Mouse (Mus musculus) layer of hippocampus, postnatal 36 days (tissue): ENCODE data around the gene Taf12. TPM values are rescaled to one million over a fixed set of nuclear protein-coding genes. Genes with fewer than 3 reads are reported as not detected.
A peak's percentile ranks its signal among the peaks of the same experiment; 100 is the strongest.

Source experiments
- DNase-seq, 2 experiments: peaks; one replicate each; pipeline ENCODE4 v3.0.0; 2022
- total RNA-seq, 2 experiments: library from RNA; stranded (reverse); gene quantifications; 2 replicates each; pipeline ENCODE4 v1.2.3; 2021

Taf12 gene
- total RNA-seq: 10 to 100 TPM; 23.6 to 23.7 TPM

DNA sequence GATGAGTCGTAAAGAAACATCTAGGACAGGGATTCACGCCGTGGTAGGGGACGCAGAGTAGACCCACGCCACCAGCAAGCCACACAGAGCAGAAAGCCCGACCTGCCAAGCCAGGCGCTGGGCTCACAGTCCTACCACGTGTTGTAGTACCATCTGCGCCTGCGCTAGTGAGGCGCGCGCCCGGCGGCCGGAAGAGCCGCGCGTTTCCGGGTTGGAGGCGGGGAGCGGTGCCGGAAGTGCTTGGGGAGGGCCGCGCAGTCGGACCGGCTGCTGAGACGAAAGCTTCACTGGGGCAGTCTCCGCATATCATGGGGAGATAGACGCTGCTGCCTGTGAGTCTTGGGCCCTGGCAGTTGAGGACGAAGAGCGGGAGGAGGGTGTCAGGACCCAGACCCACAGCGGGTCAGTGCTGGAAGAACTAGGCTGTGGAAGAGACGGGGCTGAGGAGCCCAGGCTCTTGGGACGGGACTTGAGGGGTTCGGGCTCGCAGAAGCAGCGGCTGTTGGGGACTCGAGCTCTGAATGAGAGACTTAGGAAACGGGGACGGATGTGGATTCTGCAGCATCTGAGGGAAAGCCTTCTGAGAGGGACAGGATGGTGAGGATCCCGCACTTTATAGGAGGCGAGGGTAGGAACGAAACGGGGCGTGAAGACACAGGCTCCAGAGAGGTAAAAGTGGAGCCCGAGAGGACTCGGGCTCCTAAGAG is at the start of gene Taf12:
Gene Taf12, plus strand, starts transcription at position 220 of the 707 bp plus-strand sequence.
- DNase-seq: peak; percentile 92

DNA sequence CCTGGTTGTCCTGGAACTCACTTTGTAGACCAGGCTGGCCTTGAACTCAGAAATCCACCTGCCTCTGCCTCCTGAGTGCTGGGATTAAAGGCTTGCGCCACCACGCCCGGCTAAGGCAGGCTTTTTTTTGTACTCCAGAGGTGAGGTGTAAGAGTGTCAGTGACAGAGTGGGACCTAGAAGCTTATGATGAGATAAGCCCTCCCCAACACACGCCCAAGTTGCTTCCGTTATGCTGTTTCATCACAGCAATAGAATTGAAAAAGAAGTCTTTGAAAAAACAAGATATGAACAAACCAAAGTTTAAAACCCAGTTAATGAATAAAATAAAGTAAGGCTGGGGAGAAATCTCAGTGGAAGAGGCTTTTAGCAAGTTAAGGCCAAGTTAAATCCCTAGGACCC is 43.8 kb upstream of the Taf12 start:
- DNase-seq: no peak

DNA sequence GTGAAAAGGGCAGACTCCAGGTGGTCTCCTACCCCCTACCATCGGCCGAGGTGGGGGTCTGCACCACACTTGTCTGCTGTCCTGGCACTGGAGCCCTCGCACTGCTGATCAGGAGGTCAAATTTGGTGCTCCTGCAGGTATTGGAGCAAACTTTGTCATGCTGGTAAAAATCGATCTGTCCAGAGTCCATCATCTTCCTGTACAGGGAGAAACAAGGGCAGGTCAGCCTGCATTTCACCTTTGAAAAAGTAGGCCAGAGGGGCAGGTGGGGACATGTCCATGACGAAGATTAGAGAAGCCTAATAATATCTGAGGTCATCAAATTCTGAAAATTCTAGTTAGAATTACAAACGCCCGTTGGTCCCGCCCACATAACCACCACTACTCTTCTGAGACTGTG is 39.5 kb upstream of the Taf12 start:
- DNase-seq: no peak

DNA sequence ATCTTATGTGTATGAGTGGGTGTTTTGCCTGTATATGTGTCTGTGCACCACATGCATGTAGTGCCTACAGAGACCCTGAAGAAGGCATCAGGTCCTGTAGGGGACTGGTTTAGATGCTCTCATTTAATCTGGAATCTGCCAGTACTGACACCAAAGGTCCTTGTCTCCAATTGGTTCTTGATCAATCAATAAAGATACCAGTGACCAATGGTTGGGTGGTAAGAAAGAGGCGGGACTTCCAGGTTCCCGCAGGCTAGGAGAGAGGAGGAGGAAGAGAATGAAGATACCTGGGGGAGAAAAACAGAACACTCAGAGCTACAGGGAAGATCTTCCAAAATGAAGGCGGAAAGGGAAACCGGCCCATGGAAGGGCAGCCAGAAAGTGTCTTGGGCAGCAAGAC is 35.8 kb upstream of the Taf12 start:
- no peak for DNase-seq

DNA sequence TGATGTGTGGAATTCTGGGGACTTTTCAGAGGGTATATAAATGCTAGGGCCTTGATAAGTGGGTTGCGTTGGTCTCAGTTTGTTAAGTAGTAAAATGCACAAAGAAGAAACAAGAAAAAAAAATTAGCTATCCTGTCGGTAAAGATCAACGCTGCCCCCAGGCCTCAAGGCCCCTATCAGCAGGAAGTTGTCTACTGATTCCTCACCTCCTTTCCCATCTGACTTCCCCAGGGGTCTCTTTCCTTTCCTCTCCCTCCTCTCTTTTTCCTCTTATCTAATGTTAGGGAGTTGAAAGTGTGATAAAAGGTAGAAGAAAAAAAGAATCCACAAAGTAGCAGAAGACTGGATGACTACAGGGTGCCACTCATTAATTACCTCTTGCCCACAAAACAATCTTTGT is 33.8 kb upstream of the Taf12 start:
- no peak for DNase-seq

DNA sequence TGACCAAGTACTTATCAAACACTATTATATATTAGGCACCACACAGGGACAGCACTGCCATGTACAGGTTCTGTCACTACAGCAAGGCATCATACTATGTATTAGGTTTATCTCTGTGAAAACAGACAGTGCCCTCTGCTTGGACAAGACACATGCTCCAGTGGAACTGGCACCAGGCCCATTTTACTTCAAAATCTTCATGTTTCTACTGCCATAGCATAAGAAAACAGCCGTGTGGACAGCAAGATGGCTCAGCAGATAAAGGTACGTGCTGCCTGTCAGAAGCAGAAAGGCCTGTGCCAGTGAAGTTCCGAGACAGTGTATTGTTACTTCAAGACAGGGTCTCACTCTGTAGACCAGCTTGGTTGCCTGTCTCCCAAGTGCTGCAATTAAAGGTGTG is 33.0 kb upstream of the Taf12 start:
- DNase-seq: no peak

DNA sequence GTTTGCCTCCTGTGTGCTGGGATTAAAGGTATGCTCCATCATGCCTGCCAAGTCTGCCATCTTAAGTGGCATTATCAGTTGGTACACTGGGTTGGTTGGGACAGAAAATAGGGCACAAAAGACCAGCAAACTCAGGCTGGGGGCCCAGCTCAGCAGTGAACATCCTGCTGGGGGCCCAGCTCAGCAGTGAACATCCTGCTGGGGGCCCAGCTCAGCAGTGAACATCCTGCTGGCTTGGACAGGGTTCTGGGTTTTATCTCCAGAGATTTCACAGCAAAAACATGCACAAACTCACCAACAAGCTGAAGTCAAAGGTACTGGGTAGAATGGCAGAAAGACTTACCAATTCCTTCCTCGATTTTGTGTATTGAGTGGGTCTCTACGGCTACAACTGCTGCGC is 28.5 kb upstream of the Taf12 start:
- DNase-seq: no peak

DNA sequence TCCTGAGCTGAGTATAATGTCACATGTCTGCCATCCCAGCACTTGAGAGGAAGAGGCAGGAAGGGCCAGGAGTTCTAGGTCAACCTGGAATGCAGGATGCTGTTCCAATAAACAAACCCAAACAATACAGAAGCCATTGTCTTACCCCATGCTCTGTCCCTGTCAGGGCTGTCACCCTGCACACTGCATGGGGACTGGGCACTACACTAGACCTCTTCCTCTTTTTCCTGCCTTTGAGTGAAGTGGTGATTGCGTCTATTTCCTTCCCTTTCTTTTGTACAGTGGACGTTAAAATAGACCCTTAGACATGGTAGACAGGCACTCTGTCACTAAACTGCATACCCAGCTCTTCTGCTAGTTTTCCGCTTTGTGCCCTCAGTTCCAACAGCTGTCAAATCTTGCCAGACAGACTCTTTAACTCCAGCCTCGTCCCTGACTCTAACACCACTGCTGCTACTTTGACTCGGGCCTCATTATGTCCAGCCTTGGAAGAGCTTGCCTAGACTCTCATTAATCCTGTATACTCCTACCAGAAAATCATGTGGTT is 26.7 kb upstream of the Taf12 start:
- DNase-seq: no peak

DNA sequence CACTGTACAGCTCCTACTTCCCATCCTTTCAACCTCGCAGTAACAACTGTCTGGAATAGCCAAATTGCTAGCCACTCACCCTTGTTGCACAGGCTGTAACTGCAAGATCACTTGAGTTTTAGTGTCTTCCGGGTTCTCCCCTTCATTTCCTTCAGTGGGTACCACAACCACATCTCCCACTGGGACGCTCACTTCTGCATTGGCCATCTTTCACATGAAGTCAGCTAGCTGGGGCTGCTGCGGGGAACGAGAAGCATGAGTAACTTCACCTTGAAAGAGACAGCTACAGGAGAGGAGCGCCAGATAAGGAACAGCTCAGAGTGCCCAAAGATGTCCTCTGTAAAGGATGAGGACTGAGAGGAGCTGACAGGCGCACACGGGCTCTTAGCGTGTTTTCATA is 22.6 kb upstream of the Taf12 start:
- DNase-seq: no peak

DNA sequence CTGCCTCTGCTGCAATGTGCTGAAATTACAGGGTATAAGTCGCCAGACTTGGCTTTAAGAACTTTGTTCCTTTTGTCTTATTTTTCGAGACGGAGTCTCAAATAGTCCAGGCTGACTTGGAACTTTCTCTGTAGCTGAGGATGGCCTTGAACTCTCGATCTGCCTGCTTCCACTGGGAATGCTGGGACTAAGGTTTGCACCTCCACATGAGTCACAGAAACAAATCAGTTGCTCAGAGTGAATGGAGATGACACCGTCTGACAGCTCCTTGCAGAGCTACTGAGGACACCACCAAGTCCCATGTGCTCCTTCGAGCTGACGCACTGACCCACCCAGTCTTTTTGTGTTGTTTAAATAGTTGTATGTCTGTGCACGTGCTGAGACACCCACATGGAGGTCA is 21.0 kb upstream of the Taf12 start:
- no peak for DNase-seq

DNA sequence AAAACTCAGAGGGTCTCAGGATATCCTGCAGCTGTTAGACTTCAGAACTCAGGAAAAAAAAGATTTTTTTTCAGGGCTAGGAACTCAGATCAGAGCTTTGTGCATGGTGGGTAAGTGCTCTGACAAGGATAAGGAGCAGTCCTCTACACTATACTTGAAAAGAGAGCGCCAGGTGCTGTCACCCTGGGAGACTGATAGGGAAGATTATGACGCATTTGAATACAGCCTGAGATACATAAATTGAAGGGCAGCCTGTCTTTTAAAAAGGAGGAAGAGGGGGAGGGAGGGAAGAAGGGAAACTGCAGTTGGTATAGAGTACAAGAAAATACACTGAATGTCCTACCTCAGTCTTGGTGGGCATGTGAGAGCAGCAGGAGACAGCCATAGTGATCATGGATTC is 20.6 kb upstream of the Taf12 start:
- no peak for DNase-seq

DNA sequence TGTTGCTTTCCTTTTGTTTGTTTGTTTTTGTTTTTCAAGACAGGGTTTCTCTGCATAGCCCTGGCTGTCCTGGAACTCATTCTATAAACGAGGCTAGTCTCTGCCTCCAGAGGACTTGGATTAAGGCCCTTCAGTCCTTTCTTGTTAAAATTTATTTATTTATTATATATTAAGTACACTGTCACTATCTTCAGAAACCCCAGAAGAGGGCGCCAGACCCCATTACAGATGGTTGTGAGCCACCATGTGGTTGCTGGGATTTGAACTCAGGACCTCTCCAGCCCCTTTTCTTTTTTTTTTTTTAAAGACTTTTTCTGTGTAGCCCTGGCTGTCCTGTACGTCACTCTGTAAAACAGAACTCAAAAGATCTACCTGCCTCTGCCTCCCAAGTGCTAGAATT is 19.2 kb upstream of the Taf12 start:
- no peak for DNase-seq

DNA sequence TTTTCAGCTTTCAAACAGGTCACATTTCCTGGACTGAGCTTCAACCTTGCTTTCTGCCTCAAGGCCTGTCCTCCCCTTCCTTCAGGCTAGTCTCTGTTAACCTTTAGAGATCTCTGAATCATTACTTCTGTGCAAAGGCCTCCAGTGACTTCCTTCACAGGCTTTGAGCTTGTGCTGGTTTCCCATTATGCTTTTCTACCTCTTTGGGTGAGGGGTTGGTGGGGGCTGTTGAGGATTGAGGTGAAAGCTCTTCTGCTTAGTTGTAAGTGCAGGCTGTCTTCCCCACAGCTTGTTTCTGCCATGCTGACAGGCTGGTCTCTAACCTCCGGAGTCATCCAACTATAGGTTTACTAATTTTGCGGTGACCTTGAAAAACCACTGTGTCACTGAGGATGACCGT is 17.8 kb upstream of the Taf12 start:
- DNase-seq: no peak

DNA sequence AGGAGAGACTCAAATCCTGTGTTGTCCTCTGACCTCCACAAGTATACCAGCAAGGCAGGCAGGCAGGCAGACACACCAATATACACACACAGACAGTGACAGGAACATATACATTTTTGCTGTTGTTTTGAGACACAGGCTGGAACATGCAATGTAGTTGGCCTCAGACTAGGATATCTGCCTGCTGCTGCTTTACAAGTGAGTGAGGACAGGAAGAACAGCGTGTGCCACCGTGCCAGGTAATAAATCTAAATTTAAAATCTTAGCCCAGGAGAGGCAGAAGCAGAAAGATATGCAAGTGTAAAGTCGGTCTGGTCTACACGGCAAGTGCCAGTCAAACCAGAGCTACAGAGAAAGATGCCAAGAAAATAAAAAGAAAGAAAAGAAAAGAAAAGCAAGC is 14.9 kb upstream of the Taf12 start:
- no peak for DNase-seq

DNA sequence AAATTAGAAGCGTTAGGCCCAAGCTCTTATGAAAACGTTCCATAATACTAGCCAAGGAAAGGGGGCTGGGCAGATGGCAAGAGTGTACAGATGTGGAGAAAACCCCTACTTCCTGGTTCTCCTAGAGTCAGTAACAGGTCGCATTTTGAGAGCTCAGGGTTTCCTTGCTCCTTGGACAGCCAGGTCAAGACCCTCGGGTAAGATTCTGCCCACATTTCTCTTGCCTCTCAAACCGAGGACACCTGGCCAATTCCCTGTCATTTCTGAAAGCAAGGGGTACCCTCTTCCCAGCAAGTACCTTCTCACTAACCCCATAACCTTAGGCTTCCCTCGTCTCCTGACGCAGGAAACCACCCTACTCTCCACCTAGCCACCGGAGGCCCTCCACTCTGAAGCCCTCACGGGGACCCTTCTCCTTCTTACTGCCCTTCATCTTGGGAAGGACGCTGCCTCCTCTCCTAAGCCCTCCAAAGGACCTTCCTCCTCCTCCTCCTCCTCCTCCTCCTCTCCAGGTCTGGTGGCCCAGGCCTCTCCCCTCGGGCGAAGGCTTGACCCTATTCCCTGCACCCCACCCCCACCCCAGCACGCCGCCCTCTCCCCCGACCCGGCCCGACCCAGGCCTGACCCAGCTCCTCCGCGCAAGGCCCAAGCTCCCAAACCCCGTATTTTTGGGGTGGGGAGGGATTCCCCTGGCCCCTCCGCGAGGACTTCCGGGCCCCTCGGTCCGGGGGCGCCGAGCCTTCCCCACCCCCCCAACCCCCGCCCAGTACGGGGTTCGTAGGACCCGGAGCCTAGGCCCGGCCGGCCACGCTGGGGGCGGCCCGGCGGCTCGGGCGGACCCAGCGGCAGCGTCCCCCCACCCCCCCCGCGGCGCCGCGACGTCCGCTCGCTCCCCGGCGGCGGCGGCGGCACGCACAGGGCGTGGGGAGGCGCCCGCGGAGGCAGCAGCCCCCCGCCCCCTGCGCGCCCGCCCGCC is 13.5 kb upstream of the Taf12 start:
- no peak for DNase-seq

DNA sequence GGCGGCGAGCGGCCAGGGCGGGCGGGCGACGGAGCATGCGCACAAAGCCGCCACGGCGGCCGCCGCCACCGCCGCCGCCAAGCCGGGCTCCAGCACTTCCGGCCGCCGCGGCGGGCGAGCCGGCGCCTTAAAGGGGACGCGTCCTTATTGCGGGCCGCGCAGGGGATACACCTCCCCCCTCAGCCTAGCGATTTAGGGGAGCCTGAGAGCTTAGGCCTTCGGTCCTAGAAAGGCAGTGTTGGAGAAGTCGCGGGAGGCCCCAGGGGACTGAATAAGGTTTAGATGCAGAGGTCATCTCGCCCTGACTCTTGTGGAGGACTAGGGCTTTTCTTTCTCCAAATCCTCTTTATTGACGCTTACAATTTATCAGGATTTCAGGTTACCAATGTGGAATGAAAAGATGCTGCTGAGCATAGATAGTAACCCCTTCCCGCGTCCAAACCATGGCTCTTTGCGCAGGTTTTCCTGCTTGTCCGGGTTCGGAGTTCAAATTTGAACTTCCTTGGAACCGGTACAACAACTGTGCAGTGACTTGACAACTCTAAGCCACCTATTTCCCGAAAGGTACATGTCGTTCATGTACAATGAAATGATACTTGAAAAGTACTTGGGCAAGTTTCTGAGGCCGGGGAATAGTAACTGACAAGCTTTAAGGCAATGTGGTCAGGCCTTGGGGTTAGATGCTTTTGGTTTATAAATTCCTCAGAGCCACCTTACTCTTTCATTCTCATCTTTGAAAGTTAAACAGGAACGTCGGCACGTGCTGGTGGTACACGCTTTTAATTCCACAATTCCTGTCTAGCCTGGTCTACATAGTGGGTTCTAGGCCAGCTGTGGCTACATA is 12.4 kb upstream of the Taf12 start, which contains the start of gene Gmeb1:
Gene Gmeb1, minus strand, starts transcription at position 89 of the 844 bp plus-strand sequence.
- peak; percentile 68 to 72 for DNase-seq

DNA sequence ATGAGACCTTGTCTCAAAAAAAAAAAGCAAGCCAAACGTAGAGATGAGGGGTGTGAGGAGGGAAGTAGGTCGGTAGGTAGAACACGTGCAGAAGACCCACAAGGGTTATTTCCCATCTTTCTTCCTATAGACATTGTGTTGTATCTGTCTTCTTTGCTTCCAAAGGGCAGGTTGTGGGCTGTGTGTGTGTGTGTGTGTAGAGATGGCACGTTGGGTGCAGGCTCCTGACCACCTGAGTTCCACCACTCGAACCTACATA is 11.9 kb upstream of the Taf12 start:
- no peak for DNase-seq

DNA sequence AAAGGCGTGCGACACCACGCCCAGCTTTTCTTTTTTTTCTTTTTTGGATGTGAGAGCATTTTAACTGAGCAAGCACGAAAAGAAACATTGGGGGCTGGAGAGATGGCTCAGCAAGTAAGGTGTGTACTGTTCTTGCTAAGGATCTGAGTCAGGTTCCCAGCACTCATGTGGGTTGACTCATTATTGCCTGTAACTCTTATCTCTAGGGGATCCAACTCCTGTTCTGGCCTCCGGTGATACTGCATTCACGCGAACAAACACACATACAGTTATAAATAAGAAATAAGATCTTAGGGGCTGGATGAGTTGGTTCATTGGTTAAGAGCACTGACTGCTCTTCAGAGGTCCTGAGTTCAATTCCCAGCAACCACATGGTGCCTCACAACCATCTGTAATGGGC is 10.9 kb upstream of the Taf12 start:
- DNase-seq: no peak

DNA sequence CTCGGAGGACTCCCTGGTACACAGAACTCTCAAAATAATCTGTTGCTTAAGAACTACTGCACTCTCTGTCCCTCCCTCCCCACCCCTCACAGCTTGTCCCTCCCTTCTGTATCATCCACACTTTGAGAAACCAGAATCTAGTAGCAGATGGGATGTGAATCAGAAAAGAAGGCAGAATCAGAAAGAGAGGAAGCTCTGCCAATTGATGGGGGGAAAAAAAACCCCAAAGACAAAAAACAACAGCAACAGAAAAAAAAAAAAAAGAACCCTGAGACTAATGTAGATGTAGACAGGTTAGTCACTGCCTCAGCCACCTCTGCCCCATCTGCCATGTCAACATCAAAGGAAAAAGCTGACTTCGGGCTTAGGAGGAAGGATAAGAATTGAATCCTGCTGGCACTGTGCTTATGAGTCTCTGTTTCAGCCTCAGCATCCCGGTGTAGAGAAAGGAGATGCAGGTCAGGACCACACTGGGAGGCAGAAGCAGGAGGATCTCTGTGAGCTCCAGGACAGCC is 7.3 kb upstream of the Taf12 start:
- DNase-seq: peak in 1 of 2 experiments; percentile 33

DNA sequence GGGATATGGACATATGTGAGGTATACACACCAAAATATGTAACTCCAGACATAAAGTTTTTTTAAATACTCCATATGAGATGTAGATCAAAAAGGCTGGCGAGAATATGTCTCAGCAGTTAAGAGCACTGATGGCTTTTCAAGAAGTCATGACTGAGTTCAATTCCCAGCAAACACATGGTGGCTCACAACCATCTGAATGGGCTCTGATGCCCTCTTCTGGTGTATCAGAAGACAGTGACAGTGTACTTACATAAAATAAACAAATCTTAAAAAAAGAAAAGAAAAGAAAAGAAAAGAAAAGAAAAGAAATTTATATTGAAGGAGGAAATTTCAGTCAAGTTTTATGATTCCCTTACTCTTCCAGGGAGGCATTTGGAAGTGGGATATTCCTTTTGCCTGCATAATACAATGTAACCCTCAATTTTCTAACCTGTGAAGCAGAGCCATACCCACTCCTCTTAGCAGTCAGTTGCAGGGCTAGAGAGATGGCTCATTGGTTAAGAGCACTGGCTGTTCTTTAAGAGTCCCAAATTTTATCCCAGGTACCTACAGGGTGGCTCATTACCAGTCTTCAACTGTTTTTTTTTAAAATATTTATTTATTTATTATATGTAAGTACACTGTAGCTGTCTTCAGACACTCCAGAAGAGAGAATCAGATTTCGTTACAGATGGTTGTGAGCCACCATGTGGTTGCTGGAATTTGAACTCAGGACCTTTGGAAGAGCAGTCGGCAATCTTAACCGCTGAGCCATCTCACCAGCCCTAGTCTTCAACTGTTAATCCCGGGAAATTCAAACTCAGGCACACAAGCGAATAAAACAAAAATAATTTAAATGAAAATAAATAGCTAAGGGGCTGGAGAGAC is 5.1 kb upstream of the Taf12 start:
- no peak for DNase-seq

DNA sequence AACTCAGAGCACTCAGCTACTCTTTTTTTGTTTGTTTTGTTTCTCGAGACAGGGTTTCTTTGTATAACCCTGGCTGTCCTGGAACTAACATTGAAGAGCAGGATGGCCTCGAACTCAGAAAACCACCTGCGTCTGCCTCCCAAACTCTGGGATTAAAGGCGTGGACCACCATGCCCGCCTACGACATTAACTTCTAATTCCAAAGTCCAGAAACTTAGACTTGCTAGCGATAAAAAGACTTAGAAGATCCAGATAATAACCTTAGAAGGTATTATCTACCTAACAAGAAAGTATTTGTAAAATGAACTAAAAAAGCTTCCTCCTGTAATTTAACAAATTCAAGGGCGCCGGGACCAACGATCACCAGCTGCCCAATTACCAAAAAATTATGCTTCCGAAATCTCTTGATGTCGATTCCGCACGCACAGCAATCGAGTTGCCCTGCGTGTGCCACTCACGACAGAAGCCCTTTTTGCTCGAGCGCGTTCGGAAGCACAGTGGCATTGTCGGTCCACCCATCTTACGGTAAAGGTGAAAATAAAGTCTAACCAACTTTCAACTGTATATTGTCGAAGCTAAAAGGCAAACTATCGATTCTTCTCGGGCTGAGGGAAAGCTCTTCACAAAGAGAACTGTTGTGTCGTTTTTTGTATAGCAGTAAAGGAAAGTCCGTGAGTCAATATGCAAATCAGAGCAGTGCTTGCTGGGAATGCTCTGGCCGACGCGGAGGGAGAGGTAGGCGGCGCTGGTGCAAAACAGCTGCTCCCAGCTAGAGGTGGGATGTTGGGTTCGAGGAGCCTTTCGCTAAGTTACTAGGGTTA is 4.2 kb upstream of the Taf12 start:
- DNase-seq: peak; percentile 73 to 76
